Mouse (Mus musculus) hematopoietic stem cell, adult 5-6 weeks (primary cell): ENCODE measurements around the gene Angptl4. TPM values are rescaled to one million over a fixed set of nuclear protein-coding genes. Genes with fewer than 3 reads are reported as not detected.
"Not testable (repeated sequence)": the region's sequence is repeated elsewhere in the genome, so short reads cannot be mapped to it uniquely, and the experiment has no call there.

Experiments used
- ATAC-seq, 2 experiments: fragments of 125-278 bp in 1 of 2; replicated peaks in 1 of 2; 2 replicates each; pipeline ENCODE4 v1.8.0; 2016 to 2017; ENCODE audit warnings: inconsistent platforms in 2 of 2, mild to moderate bottlenecking in 2 of 2, moderate number of reproducible peaks in 2 of 2, low read depth in 1 of 2, moderate TSS enrichment in 1 of 2; ENCODE audit not compliant: low FRiP score in 2 of 2, poor library complexity in 2 of 2, severe bottlenecking in 2 of 2, insufficient read depth in 1 of 2, low TSS enrichment in 1 of 2
- total RNA-seq: library from RNA; stranded (forward); fragments of 172-1452, 232-1000 nt; gene quantifications from 2 replicates; pipeline ENCODE4 v1.2.3, GENCODE M21; 2017

The Angptl4 gene
- total RNA-seq, 1 experiment from 2014 or later: 6.6 TPM

DNA sequence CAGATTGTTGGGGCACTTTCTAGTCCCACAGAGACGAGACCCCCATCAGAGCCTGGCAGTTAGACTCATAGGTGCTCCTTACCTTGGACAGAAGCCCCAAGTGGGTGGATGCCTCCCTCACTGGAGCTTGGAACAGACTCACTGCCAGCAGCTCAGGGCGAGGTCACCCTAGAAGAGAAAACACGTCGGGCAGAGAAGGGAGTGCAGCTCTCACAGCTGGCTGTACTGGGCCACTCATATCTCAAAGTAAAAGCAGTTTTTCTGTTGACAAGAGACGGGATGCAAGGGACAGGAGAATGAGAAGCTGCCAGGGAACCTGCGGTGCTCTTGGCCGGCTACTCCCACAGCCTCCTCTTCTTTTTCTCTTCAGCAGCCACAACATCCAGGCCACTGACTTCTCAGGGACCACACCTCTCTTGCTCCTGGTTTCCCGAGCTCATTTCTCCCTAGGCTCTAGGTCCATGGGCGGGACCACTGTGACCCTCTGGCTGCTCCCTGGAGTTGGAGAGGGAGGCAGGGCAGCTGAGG is 49.0 kb downstream of the Angptl4 start:
- ATAC-seq: not testable (repeated sequence)

DNA sequence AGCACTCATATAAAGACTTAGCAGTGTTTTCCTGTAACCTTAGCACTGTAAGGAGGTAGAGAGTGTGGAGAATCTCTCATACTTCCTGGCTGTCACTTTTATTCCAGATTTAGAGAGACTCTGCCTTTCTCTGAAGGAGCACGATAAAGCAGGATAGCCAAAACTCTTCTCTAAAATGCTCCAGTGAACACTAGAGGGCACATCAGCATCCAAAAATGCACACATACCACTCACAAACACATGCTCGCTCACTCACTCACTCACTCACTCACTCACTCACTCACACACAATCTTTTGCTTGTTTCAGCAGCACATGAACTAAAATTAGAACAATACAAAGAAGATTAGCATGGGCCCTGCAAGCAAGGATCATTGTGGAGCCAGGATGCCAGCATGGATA is 52.4 kb downstream of the Angptl4 start:
- no peak for ATAC-seq

DNA sequence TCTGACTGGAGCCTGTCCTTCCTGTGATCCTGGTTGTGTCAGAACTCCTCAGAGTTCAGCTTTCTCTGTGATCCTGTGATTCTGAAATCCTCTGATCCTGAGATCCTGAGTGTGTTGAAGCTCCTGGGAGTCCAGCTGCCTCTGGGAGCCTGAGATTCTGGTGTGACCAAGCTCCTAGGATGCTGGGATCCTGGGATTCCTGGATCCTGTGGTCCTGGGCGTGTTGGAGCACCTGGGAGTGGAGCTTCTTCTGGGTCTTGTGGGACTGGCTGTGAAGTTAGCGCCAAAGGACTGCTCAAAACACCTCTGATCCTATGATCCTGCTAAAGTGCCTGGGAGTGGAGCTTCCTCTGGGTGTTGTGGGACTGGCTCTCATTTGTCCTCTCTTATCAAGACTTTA is 53.2 kb downstream of the Angptl4 start:
- no peak for ATAC-seq

Other genes starting within 250 kb of the Angptl4 start
- 54.8 and 76.2 TPM in 2 replicates for gene Myo1f, start 226.1 kb downstream of the Angptl4 start, total RNA-seq
- gene Zfp414, start 152.7 kb downstream of the Angptl4 start, total RNA-seq: 19.2 and 19.3 TPM in 2 replicates
- gene Pram1, start 143.8 kb downstream of the Angptl4 start, total RNA-seq: 2.7 and 3.0 TPM in 2 replicates
- 275 and 543 TPM in 2 replicates for gene Hnrnpm, start 95.0 kb downstream of the Angptl4 start, total RNA-seq
- 20.5 and 28.7 TPM in 2 replicates for gene March2, start 63.2 kb downstream of the Angptl4 start, total RNA-seq
- 31.6 and 49.3 TPM in 2 replicates for gene Rab11b, start 21.3 kb downstream of the Angptl4 start, total RNA-seq
- 7.6 and 12.8 TPM in 2 replicates for gene Kank3, start 28.7 kb upstream of the Angptl4 start, total RNA-seq
- 2,029 and 3,129 TPM in 2 replicates for gene Rps28, start 42.7 kb upstream of the Angptl4 start, total RNA-seq
- 123 and 126 TPM in 2 replicates for gene Ndufa7, start 42.7 kb upstream of the Angptl4 start, total RNA-seq
- gene Cd320, start 61.3 kb upstream of the Angptl4 start, total RNA-seq: 11.3 and 22.1 TPM in 2 replicates
- not detected in 2 replicates for gene Gm7029, start 92.0 kb upstream of the Angptl4 start, total RNA-seq
- gene Kifc1, start 108.8 kb upstream of the Angptl4 start, total RNA-seq: 24.7 and 37.6 TPM in 2 replicates
- gene Platr17, start 123.3 kb upstream of the Angptl4 start, total RNA-seq: 3.3 and 4.4 TPM in 2 replicates
- 26.5 and 27.7 TPM in 2 replicates for gene Daxx, start 127.6 kb upstream of the Angptl4 start, total RNA-seq
- 71.1 and 79.8 TPM in 2 replicates for gene Tapbp, start 134.1 kb upstream of the Angptl4 start, total RNA-seq
- gene Zbtb22, start 134.1 kb upstream of the Angptl4 start, total RNA-seq: 20.4 and 21.4 TPM in 2 replicates
- 36.6 and 57.1 TPM in 2 replicates for gene Rgl2, start 147.7 kb upstream of the Angptl4 start, total RNA-seq
- 89.1 and 115 TPM in 2 replicates for gene Pfdn6, start 158.5 kb upstream of the Angptl4 start, total RNA-seq
- gene Wdr46, start 158.8 kb upstream of the Angptl4 start, total RNA-seq: 34.8 and 57.1 TPM in 2 replicates
- gene B3galt4, start 169.7 kb upstream of the Angptl4 start, total RNA-seq: 3.1 and 7.3 TPM in 2 replicates
- gene Vps52, start 174.0 kb upstream of the Angptl4 start, total RNA-seq: 18.1 and 19.1 TPM in 2 replicates
- 1,150 and 1,883 TPM in 2 replicates for gene Rps18, start 174.2 kb upstream of the Angptl4 start, total RNA-seq
- 1,467 and 1,957 TPM in 2 replicates for gene H2-K1, start 218.5 kb upstream of the Angptl4 start, total RNA-seq
- gene Ring1, start 242.8 kb upstream of the Angptl4 start, total RNA-seq: 10.6 and 15.7 TPM in 2 replicates
- 81.8 and 89.3 TPM in 2 replicates for gene H2-Ke6, start 246.2 kb upstream of the Angptl4 start, total RNA-seq
- 60.8 and 96.9 TPM in 2 replicates for gene Slc39a7, start 249.9 kb upstream of the Angptl4 start, total RNA-seq
- gene Rxrb, start 250.0 kb upstream of the Angptl4 start, total RNA-seq: 41.2 and 51.3 TPM in 2 replicates